Mouse (Mus musculus): ENCODE measurements around the gene Ctc1.
"Not testable (repeated sequence)": the region's sequence is repeated elsewhere in the genome, so short reads cannot be mapped to it uniquely, and the experiment has no call there.

Ctc1 gene

DNA sequence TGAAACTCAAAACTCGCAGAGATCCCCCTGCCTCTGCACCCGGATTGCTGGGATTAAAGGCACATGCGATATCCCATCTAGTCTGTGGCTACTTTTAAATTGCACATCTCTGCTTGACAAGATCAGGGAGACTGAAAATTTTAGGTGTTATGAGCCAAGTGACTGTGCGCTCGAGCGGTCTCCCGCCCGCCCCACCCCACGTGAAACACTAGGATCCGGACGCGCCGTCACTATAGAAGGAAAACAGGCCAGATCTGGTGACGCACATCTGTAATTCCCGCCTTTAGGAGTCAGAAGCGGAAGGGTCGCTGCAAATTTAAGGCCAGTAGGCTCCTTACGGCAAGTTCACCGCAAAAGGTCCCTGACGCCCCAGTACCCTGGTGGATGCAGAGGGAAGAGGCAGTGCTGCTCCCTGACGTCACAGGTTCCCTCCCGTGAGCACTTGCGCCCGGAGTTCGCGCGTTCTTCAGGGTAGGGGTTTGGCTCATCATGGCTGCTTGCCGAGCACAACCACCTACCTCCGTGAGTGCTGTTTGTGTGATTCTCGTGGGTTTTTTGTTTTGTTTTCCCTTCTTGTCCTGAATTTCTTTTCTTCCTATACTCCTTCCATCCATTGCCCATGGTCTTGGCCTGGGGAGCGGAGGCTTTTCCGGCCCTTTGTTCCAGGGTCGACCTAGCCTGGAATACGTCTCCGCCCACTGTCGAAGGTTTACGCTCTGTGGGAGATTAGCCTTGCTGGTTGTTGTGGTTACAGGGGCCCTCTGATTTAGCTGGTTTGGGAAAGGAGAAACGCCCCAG, at the start of gene Ctc1:
Ctc1 (plus strand) TSS at position 268 of the 798 bp plus-strand sequence.
- in situ Hi-C loops (cut with MseI, MboI): no loop called here

DNA sequence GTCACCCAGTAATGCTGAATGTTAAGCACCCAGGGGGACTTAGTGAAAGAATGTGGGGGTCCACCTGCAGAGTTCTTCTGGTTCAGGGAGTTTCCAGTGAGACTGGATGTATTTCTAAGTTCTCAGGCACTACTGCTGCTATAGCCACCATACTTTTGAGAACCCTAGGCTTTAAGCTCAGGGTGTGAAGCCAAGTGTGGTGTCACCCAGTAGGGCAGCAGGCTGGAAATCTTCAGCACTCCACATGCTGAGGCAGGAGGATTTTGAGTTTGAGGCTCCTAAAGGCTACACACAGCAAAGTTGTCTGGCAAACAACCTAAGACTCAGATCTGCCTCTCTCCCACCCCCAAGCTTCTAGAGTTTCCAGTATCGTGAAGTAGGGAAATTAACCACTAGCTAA, 49.2 kb upstream of the Ctc1 start:
- in situ Hi-C loops (cut with MseI, MboI): no loop called here

DNA sequence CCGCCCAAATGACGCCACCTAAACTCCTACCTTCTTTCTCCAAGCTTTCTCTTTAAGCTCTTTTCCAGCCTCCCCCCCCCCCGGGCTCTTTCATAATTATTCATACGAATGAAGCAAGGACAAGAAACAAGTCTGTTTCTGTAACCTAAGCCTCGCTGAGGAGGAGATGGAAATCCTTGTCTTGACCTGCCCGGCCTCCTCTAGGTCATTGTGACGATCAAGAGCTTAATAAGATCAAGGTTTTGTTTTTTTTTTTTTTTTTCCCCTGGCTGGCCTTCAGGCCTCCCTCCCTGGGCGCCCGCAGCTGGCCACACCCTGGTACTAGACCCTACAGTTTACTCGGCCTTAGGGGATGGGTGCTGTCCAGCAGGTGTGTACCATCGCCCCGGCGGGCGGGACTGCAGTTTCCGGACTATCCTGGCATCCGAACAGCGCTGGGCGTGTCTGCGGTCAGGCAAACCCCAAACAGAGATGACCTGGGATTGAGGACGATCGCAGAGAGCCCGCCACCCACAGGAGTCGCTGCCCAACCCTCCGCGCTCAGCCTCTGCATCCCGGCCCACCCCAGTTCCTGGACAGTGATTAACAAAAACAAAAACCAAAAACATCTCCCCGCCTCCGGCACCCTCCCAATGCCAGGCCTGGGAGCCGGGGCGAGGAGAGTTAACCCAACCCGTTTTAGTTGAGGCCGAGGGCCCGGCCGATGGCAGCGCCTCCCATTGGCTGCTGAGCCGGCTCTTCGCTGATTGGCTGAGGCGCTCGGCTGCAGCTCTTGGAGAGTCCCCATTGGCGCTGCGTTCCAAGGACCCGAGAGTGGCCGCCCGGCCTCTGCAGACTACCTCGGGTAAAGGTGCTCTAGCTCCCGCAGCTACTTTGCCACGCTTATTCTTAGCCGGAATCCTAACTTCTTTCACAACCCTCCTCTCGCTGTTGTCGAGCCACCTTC, 48.1 kb upstream of the Ctc1 start, which contains the start of gene Slc25a35:
Slc25a35 (plus strand) TSS at position 795 of the 946 bp plus-strand sequence.
- in situ Hi-C loops (cut with MseI, MboI): no loop called here

- in situ Hi-C loops (cut with MseI, MboI): no loop called here
Measured at GRCm38 (mm10) chr11:68968752-68969151, 47.0 kb upstream of the Ctc1 start.

GRCm38 (mm10) chr11:68970232-68970631, 45.5 kb upstream of the Ctc1 start:
- in situ Hi-C loops (cut with MseI, MboI): no loop called here

- in situ Hi-C loops (cut with MseI, MboI): not testable (repeated sequence)
Measured at GRCm38 (mm10) chr11:68973250-68974058, 42.3 kb upstream of the Ctc1 start.

- in situ Hi-C loops (cut with MseI, MboI): no loop called here
Measured at GRCm38 (mm10) chr11:68974059-68974450, 41.7 kb upstream of the Ctc1 start.

DNA sequence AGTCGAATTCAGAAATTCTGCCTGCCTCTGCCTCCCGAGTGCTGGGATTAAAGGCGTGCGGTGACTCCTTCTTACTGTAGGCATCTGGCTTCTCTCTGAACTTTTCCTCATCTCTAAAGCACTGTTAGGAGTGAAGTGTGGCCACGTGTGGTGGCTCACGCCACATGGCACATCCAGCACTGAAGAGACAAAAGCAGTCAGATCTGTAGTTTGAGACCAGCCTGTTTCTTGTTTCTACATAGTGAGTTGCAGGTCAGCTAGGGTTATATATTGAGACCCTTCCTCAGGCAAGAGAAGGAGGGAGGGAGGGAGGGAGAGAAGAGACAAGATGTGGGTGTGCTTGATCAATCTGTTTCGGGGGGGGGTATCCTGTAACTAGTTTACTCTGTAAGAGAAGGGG, 40.6 kb upstream of the Ctc1 start, which contains the start of gene Rangrf:
Rangrf (minus strand) TSS at position 101 of the 400 bp plus-strand sequence.
- in situ Hi-C loops (cut with MseI, MboI): no loop called here

DNA sequence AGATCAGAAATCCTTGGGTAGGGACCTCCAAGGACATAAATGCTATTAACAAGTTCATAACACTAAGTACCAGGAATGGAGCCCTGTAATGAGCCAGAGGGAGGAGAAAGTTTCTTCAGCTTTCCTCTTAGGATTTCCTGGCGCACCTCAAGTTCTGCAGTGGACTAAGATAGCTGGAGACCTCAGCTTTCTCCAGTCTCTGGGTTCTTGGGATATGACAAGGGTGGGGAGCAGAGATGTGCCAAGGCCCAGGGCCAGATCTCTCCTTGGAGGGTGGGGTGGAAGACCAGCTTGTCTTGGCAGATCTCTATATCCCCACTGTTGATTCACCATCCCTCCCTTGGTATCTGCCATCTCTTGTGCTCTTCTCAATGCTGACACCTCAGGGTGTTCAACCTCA, 40.1 kb upstream of the Ctc1 start:
- in situ Hi-C loops (cut with MseI, MboI): no loop called here

DNA sequence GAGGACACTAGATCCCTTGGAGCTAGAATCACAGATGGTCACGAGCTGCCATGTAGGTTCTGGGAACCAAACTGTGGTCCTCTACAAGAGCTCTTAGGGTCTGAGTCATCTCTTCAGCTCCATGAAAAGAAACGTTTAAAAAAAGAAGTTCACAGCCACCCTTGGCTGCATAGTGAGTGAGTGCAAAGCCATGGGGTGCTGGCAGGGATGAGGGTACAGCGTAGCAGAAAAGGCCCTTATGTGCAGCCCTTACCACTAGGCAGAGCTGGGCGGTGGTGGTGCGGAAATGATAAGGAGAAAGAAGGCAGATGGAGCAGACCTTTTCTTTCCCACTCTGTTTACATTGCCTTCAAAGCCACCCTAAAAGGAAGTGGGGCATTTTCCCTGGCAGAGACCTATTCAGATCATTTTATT, 36.4 kb upstream of the Ctc1 start:
- in situ Hi-C loops (cut with MseI, MboI): no loop called here

- in situ Hi-C loops (cut with MseI, MboI): loop anchor here (5.0 kb wide), 1 partner anchor 74 kb away; no protein-coding TSS in a partner anchor
Measured at GRCm38 (mm10) chr11:68980919-68981318, 34.8 kb upstream of the Ctc1 start.

DNA sequence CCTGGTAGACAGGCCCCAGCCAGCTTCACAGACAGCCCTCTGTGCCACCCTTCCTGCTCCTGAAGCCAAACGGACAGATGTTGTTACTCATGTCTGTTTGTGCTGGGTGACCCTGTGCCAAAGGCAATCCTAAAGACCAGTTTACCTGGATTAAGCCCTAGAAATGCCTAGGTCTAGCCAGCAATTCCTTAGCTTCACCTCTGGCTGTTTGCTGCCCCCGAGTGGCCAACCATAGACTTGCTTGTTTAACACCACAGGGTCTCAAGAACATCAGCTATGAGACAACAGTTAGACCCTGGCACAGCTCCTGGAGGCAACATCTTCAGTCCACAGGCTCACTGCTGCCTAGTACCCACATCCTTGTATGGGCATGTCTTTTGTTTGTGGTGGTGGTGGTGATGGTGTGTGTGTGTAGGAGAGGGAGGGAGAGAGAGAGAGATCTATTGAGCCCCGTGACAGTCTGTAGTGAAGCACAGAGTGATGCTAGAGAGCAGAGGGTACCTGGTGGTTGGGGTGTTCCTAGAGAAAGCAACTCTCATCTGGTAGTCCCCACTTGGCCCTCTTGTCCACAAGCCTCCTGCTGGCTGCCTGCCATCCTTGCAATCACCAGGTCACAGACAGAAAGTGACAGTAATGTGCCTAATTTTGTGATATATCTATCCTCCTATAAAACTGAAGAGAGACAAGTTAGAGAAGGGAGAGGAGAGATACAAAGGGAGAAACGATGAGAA, 32.9 kb upstream of the Ctc1 start:
- in situ Hi-C loops (cut with MseI, MboI): loop anchor here (5.0 kb wide), 1 partner anchor 76 kb away; no protein-coding TSS in a partner anchor

DNA sequence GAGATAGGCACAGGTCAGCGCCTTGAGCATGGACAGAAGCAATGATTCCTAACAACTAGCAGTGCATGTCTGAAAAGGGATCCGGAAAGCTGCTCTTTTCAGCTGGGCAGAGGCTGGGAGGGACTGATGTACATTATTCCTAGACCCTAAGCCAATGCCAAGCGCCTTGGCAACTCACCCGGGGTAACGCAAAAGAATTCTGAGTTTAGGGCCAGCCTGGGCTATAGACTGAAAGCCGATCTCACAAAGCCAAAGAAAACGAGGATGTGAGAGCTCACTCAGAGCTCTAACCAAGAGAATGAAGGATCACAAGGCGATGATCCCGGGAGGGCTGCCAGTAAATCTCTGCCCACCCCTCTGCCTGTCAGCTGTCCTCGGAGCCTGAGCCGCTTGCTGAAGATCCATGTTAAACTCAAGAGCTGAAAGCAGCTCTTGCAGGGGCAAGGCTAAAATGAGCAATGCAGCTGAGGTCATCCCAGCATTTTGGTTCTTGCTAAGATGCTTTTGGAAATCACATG, 28.3 kb upstream of the Ctc1 start:
- in situ Hi-C loops (cut with MseI, MboI): no loop called here

DNA sequence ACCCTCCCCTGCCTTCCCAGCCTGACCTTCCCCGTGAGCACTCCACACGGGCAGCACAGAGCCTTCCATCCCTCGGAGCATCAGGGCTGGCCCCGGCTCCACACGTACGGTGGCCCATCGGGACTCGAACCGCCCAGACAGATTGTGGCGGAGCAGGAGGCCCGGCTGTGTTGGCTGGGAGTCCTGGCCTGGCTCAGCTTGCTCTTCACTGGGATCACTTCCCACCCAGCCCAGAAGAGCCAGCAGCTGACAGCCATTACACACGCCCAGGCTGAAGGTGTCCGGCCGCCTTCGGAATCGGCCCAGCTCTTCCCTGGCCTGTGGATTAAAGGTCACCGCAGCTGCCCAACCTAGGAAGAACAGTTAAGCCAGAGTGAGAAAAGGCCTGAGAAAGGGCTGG, 27.4 kb upstream of the Ctc1 start:
- in situ Hi-C loops (cut with MseI, MboI): no loop called here

GRCm38 (mm10) chr11:68993122-68993521, 22.6 kb upstream of the Ctc1 start:
- in situ Hi-C loops (cut with MseI, MboI): no loop called here

- in situ Hi-C loops (cut with MseI, MboI): no loop called here
Measured at GRCm38 (mm10) chr11:68994377-68994776, 21.3 kb upstream of the Ctc1 start.

DNA sequence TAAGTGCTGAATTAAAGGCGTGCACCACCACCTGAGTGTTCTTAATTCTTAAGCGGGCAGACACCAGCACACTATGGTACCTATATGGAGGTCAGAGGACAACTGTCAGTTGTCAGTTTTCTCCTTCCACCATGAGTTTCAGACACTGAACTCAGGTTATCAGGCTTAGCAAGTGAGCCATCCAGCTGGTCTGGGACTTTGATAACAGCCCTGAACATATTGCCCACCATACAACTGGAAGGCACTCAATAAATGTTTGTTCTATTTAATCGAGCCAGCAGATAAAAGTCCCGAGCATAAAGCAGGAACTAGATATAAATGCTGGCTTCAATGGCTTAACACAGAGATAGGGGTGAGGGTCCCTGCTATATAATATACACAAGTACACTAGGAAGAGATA, 18.6 kb upstream of the Ctc1 start:
- in situ Hi-C loops (cut with MseI, MboI): no loop called here

DNA sequence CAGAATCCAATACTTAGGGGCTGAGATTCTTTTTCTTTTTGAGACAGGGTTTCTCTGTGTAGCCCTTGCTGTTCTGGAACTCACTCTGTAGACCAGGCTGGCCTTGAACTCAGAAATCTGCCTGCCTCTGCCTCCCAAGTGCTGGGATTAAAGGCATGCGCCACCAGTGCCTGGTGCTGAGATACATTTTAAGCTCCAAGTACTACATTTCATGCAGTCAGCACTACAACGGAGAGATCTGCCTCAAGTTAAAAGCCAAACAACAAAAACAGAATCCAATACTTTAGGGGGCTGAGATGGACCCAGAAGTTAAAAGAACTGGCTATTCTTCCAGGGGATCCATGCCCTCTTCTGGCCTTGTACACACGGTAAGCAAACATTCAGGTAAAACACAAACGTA, 12.9 kb upstream of the Ctc1 start:
- in situ Hi-C loops (cut with MseI, MboI): not testable (repeated sequence)

DNA sequence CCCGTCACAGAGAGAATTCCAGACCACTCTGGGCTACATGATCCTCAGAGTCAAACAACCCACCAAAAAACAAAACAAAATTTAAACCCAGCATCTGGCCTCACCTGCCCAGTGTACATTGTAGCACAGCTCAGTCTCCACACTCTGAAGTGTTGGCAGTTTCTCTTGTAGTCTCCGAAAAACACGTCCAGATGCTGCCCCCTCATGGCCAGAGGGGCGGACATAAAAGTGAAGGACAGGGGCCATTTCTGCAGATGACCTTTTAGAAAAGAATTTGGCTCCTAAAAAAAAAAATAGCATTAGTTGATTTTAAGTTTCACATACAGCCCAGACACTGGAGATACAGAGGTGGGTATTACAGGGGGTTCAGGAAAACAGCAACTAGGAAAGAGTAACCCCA, 12.1 kb upstream of the Ctc1 start:
- in situ Hi-C loops (cut with MseI, MboI): no loop called here

GRCm38 (mm10) chr11:69005193-69005592, 10.5 kb upstream of the Ctc1 start:
- in situ Hi-C loops (cut with MseI, MboI): no loop called here

- in situ Hi-C loops (cut with MseI, MboI): not testable (repeated sequence)
Measured at GRCm38 (mm10) chr11:69006575-69006974, 9.1 kb upstream of the Ctc1 start.
